Mouse (Mus musculus): Measurements from ENCODE around the gene Hoxa3.

GRCm38 (mm10) chr6:52245040-52245756, 32.1 kb upstream of the Hoxa3 start:
- TF ChIP-seq GATA1 (IDR thresholded peaks at IDR 0.05; ENCODE audit: low read length) = no peak
- no peak for TF ChIP-seq TAL1 (IDR thresholded peaks at IDR 0.05; ENCODE audit: low read length)

All from erythroblast, embryonic 14.5 days (primary cell).